Mouse (Mus musculus): Measurements from ENCODE around the gene Vstm2a. TPM values are rescaled to one million over a fixed set of nuclear protein-coding genes. Genes with fewer than 3 reads are reported as not detected.
A peak's percentile ranks its signal among the peaks of the same experiment; 100 is the strongest.

The Vstm2a gene
- 13.3 and 14.4 TPM in 2 replicates for polyA plus RNA-seq (2016; fragmentation: Nextera tagmentation; extraction: Ambion mirVana)

DNA sequence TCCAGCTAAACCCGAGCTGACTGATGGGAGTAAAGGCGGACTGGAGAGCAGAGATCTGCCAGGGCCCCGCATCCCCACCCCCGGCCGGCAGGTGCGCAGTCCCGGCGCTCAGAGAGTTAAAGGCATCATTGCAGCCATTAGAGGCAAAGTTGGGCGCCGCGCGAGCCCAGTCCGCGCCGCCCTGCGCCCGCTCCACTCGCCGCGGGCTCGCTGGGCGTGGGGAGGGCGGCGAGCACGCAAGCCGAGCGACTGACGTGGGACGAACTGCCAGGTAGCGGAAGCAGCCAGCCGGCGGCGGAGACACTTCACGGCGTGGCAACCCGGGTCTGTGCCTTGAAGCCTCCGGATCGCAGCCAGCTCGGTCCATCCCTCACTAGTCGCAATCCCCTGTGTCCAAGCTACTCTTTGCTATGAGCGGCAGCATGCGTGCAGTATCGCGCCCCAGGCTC is at the start of gene Vstm2a:
TSS of gene Vstm2a (plus strand) at position 252 of the 449 bp plus-strand sequence.
- peak within 1 kb of the TSS; percentile 64 for H3K9ac ChIP-seq
- 0 out of 2 replicates have a peak, but pooled peaks cover 3% of the 10 kb centered on the region for H3K4me1 ChIP-seq
- H3K9me3 ChIP-seq (replicated peaks) = no peaks in the 10 kb centered on the region
- peaks cover 42% of the 10 kb centered on the region for H3K27me3 ChIP-seq
- WGBS = under 1% methylated on average over 44 of the region's 44 CpGs
- peak within 1 kb of the TSS; percentile 88 for H3K4me2 ChIP-seq (replicated peaks)
- no peaks in the 10 kb centered on the region for H3K36me3 ChIP-seq
- no peak within 1 kb of the TSS for H3K27ac ChIP-seq
- H3K4me3 ChIP-seq = peak within 1 kb of the TSS; percentile 65
- peak; percentile 84 for ATAC-seq (ENCODE audit: low FRiP score)

DNA sequence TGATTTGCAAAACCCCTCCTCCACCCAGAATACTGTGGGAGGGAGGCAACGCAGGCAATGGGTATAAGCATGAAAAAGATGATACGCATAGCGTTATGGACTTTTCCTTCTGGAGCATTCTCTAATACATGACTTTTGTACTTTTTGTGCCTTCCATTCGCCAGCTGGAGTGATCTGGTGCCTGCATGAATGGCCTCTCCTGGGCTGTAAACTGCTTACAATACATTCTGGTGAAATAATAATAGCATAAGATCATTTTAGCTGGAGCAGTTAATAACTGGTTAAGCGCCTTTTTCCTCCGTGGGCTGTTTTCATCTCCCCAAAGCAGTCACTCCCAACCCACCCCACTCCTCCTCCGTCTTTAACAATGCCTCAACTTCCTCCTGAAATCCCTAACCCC is 513 bp upstream of the Vstm2a start:
- Histone ChIP-seq H3K4me2 (replicated peaks) (peak overlapping the region; percentile 88), H3K4me3 (peak overlapping the region; percentile 65), H3K9me3 (replicated peaks) (no peaks in the 10 kb centered on the region), H3K9ac (peak overlapping the region; percentile 64), H3K27ac (no peak overlapping the region), H3K4me1 (0 out of 2 replicates have a peak, but pooled peaks cover 3% of the 10 kb centered on the region), H3K36me3 (no peaks in the 10 kb centered on the region), H3K27me3 (peaks cover 42% of the 10 kb centered on the region)
- WGBS = 26% methylated on average over 7 of the region's 7 CpGs
- peak; percentile 2 for ATAC-seq (ENCODE audit: low FRiP score)

DNA sequence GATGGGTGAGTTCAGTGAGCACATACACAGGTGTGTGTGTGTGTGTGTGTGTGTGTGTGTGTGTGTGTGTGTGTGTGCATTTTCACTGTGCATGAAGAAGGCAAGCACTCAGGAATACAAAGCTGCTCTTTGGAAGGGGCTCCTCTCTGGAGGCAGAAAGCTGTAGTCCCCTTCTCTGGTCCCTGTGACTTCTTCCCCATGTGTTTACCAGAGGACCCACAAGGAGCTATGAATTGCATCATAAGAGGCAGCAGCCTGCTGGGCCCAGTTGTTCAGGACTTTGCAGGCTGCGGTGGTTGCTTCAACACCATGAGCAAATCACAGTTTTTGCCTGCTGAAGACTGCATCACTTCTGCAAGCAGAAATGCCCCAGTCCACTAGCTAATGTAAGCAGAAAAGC is 776 bp downstream of the Vstm2a start:
- Histone ChIP-seq H3K27me3 (peaks cover 42% of the 10 kb centered on the region), H3K4me3 (peak overlapping the region; percentile 65), H3K27ac (no peak overlapping the region), H3K36me3 (no peaks in the 10 kb centered on the region), H3K9ac (no peak overlapping the region), H3K9me3 (replicated peaks) (no peaks in the 10 kb centered on the region), H3K4me2 (replicated peaks) (peak overlapping the region; percentile 88), H3K4me1 (0 out of 2 replicates have a peak, but pooled peaks cover 3% of the 10 kb centered on the region)
- 31% methylated on average over 1 of the region's 1 CpGs for WGBS
- no peak for ATAC-seq (ENCODE audit: low FRiP score)

DNA sequence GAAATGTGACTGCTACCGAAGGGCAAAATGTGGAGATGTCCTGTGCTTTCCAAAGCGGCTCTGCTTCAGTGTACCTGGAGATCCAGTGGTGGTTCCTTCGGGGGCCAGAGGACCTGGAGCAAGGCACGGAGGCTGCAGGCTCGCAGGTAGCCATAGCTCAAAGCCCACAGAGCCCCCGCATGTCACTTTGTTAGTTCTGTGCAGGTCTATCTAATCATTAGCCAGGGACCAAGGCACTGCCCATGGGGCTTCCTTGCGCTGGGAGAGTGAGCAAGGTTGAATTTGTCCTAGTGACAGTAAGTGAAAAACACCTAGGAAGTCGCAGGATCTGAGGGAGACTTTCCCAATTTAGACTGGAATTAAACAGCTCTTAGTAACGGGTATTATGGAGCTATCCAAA is 2.4 kb downstream of the Vstm2a start:
- no peak overlapping the region for H3K9ac ChIP-seq
- ATAC-seq (ENCODE audit: low FRiP score) = no peak
- WGBS = 18% methylated on average over 9 of the region's 9 CpGs
- H3K27me3 ChIP-seq = peaks cover 42% of the 10 kb centered on the region
- no peaks in the 10 kb centered on the region for H3K9me3 ChIP-seq (replicated peaks)
- 0 out of 2 replicates have a peak overlapping the region, but pooled peaks have one; percentile 7 for H3K4me3 ChIP-seq
- H3K27ac ChIP-seq = no peak overlapping the region
- 0 out of 2 replicates have a peak, but pooled peaks cover 3% of the 10 kb centered on the region for H3K4me1 ChIP-seq
- H3K4me2 ChIP-seq (replicated peaks) = peak overlapping the region; percentile 89
- H3K36me3 ChIP-seq = no peaks in the 10 kb centered on the region

DNA sequence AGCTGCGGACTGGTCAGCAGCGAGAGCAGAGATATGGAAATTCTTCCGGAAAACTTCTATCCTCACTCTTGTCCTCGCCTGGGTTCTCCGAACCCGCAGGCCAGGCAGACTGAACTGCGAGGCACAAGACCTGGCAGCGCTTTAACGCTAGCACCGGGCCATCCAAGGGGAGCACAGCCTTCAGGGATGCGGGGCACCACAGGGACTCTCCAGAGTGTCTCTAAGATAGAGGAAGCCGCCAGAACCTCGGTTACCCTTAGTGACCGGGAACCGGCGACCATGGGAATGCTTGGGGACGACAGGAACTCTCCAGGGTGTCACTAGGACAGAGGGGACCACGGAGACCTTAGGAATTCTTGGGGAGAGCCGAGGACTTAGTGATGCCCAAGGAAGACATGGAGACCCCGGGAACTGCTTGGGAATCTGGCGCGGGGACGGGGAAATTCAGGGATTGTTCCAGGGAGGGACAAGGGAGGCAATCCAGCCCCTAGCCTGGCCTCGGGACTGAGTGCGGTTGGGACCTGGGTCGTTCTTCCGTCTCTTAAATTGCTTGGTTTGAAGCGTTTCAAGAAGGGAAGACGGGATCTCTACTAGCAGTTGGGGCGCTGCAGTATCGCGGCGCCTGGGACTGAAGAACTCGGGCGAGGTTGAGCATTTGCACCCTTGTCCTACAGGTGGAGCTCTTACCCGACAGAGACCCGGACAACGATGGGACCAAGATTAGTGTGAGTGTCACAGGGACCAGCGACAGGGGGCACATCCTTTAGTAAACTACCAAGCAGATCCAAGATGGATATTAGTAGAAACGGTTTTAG is 3.4 kb downstream of the Vstm2a start:
- Histone ChIP-seq H3K36me3 (no peaks in the 10 kb centered on the region), H3K4me3 (peak overlapping the region; percentile 46), H3K9ac (peak overlapping the region; percentile 54), H3K4me2 (replicated peaks) (peak overlapping the region; percentile 89), H3K27me3 (peaks cover 42% of the 10 kb centered on the region), H3K9me3 (replicated peaks) (no peaks in the 10 kb centered on the region), H3K27ac (no peak overlapping the region), H3K4me1 (0 out of 2 replicates have a peak, but pooled peaks cover 3% of the 10 kb centered on the region)
- peak; percentile 77 for ATAC-seq (ENCODE audit: low FRiP score)
- 1% methylated on average over 40 of the region's 40 CpGs for WGBS

DNA sequence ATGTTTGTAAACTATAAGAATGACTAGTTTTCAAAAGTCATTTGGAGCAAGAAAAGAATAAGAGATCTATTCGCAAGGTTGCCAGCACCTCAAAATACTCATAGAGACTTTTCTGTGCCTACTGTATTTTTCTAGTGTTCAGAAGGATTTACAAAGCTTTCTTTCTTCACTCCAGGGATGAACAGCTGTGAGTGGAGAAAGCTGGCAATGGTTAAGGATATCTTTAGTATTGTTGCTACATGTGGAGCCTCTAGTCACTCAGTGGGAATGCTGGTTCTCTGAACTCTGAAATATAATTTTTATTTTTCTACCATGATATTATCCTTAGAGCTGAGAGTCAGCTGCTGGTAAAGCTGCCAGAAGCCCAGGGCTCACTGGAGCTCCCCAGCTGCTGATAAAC is 10.9 kb downstream of the Vstm2a start:
- ATAC-seq (ENCODE audit: low FRiP score) = no peak
- H3K27me3 ChIP-seq = no peaks in the 10 kb centered on the region
- H3K4me2 ChIP-seq (replicated peaks) = no peak overlapping the region
- H3K9ac ChIP-seq = no peak overlapping the region
- H3K36me3 ChIP-seq = no peaks in the 10 kb centered on the region
- WGBS = 79% methylated on average over 1 of the region's 1 CpGs
- H3K4me3 ChIP-seq = no peak overlapping the region
- H3K27ac ChIP-seq = no peak overlapping the region
- H3K9me3 ChIP-seq (replicated peaks) = no peaks in the 10 kb centered on the region
- H3K4me1 ChIP-seq = no peaks in the 10 kb centered on the region

DNA sequence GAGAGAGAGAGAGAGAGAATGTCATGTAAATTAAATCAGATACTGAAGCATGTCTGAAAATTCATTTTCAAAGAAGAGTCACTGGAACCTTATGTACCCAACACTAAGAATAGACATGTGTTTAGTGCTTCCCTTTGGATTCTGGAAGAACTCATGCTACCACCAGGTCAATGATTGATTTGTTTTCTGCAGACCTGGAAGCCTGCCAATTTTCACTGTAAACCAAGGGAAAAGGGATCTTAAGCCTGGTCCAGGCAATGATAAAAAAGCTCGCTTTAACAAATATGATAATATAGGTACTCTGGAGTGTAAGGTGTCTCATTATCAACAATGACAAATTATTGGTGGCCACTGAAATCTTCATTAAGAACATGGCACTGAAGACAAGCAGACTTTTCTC is 32.9 kb downstream of the Vstm2a start:
- Histone ChIP-seq H3K9me3 (replicated peaks) (no peaks in the 10 kb centered on the region), H3K27me3 (no peaks in the 10 kb centered on the region), H3K27ac (no peak overlapping the region), H3K4me3 (no peak overlapping the region), H3K4me1 (no peaks in the 10 kb centered on the region), H3K9ac (no peak overlapping the region), H3K36me3 (no peaks in the 10 kb centered on the region), H3K4me2 (replicated peaks) (no peak overlapping the region)
- no peak for ATAC-seq (ENCODE audit: low FRiP score)
- WGBS = 97% methylated on average over 1 of the region's 1 CpGs

DNA sequence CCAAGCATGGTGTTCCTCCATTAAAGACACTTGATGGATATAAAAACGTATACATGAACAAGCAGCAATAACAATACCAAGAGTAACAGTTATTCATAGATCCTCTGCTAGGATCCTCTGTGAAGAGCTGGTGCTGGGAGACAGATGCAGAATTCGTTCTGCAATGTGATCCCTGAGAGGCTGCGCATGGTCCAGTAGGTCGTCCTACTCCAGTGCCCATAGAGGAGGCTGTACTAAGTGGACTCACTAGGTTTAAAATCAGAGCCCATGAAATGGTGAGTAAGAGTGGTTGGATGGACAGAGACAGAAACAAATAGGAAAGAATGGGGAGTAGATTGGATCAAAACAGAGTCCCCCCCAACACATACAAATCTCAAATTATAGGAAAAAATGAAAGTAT is 35.4 kb downstream of the Vstm2a start:
- no peaks in the 10 kb centered on the region for H3K9me3 ChIP-seq (replicated peaks)
- no peak for ATAC-seq (ENCODE audit: low FRiP score)
- 88% methylated on average over 4 of the region's 4 CpGs for WGBS

DNA sequence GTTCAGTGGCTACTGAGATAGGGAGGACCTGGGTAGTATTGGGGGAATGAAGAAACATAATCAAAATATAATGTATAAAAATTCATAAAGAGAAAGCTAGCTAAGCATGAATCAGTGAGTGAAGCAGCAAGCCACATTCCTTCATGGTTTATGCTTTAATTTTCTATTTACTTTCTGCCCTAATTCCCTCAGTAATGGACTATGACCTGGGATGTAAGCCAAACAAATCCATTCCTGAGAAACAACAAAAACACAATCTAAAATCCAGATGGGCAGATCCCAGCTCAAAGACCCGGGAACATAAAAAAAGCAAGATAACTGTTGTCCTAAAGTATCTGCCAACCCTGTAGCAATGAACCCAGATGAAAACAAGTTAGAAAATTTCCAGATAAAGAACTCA is 39.0 kb downstream of the Vstm2a start:
- Histone ChIP-seq H3K27me3 (no peaks in the 10 kb centered on the region), H3K9me3 (replicated peaks) (no peaks in the 10 kb centered on the region), H3K4me3 (no peak overlapping the region), H3K27ac (no peak overlapping the region), H3K36me3 (no peaks in the 10 kb centered on the region), H3K4me1 (no peaks in the 10 kb centered on the region), H3K4me2 (replicated peaks) (no peak overlapping the region), H3K9ac (no peak overlapping the region)
- ATAC-seq (ENCODE audit: low FRiP score) = no peak
- 73% methylated on average over 1 of the region's 1 CpGs for WGBS

More for the DNA sequence above, 35.4 kb downstream of the Vstm2a start:
- no peak overlapping the region for H3K9ac ChIP-seq
- no peaks in the 10 kb centered on the region for H3K4me1 ChIP-seq
- H3K4me2 ChIP-seq (replicated peaks) = no peak overlapping the region
- H3K36me3 ChIP-seq = no peaks in the 10 kb centered on the region
- H3K4me3 ChIP-seq = no peak overlapping the region
- H3K27me3 ChIP-seq = no peaks in the 10 kb centered on the region
- H3K27ac ChIP-seq = no peak overlapping the region

DNA sequence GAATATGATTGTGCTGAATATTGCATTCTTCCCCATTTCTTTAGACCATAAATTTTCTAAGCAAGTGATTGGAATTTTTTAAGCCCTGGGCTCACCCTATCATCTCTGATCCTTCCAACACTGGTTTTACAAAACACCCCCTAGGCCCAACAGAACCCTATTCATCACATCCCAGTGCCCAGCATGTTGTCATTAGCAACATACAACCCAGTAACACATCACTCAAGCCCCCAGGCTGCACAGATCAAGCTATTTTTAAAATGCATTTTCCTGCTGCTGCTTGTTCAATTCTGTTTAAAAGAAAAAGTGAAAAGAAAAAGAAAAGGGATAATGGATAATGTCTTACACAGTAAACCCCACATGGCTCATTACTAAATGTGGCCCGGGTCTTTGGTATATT is 42.0 kb downstream of the Vstm2a start:
- Histone ChIP-seq H3K36me3 (no peaks in the 10 kb centered on the region), H3K4me3 (no peak overlapping the region), H3K9me3 (replicated peaks) (no peaks in the 10 kb centered on the region), H3K4me1 (no peaks in the 10 kb centered on the region), H3K27ac (no peak overlapping the region), H3K27me3 (no peaks in the 10 kb centered on the region), H3K4me2 (replicated peaks) (no peak overlapping the region), H3K9ac (no peak overlapping the region)
- 58% methylated on average over 1 of the region's 1 CpGs for WGBS
- ATAC-seq (ENCODE audit: low FRiP score) = peak; percentile 61

DNA sequence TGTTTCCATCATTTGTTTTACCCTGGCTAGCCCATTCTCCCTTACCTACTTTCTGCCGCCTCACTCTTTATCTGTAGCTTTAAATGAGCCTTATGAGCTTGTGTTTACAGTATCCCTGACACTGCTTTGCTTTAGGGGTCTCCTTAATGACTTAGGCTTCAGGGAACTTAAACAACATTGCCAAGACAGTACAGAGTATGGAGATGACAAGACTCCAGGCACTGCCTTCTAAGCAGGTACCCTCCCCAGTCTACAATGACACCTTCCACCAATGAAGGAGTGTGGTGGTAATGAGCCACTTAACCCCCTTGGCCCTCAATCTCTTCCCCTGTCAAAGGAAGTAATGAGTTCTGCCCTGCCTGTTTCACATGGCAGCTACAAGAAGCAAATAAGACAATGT is 42.4 kb downstream of the Vstm2a start:
- peak; percentile 59 for ATAC-seq (ENCODE audit: low FRiP score)
- no peaks in the 10 kb centered on the region for H3K27me3 ChIP-seq
- H3K4me1 ChIP-seq = no peaks in the 10 kb centered on the region
- H3K9me3 ChIP-seq (replicated peaks) = no peaks in the 10 kb centered on the region
- H3K4me3 ChIP-seq = no peak overlapping the region
- H3K36me3 ChIP-seq = no peaks in the 10 kb centered on the region
- no peak overlapping the region for H3K27ac ChIP-seq
- H3K4me2 ChIP-seq (replicated peaks) = no peak overlapping the region
- WGBS = 71% methylated on average over 1 of the region's 1 CpGs
- no peak overlapping the region for H3K9ac ChIP-seq

DNA sequence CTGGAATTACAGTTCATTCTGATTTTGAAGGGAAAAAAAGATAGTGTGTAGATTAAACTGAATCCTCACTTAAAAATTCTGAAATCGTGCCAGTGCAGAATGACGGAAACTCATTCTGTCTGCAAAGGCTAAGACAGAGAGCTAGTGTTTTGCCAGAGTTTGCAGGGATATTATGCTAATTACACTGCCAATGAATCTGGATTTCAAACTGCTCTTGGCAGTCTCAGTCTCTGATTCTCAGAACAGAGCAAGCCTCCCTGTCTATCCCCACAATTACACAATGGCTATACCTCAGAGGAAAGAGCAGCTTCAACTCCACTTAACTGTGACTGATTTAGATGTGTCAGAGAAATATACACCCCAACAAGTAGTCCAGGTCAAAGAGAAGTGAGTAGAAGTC is 43.2 kb downstream of the Vstm2a start:
- no peaks in the 10 kb centered on the region for H3K9me3 ChIP-seq (replicated peaks)
- no peak overlapping the region for H3K4me3 ChIP-seq
- ATAC-seq (ENCODE audit: low FRiP score) = no peak
- no peaks in the 10 kb centered on the region for H3K36me3 ChIP-seq
- no peak overlapping the region for H3K4me2 ChIP-seq (replicated peaks)
- H3K4me1 ChIP-seq = no peaks in the 10 kb centered on the region
- H3K27ac ChIP-seq = no peak overlapping the region
- no peaks in the 10 kb centered on the region for H3K27me3 ChIP-seq
- H3K9ac ChIP-seq = no peak overlapping the region
- WGBS = 69% methylated on average over 2 of the region's 2 CpGs

DNA sequence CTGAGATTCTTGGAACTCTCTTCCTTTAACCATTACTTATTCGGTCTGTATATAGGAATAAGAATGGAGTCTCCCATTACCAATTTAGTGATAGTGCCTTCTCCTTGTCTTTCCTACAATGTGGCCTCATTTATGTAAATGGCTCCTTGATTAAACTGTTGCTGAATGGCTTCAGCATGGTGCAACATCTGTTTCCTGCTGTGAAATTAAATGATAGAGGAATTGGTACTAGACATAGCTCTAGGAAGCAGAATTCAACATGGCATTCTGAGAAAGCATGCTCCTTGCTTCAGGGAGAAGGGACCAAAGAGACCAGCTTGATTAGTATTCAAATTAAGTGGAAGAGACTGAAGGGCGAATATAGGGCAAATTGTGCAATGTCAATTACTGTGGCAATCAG is 57.6 kb downstream of the Vstm2a start:
- WGBS = 83% methylated on average over 2 of the region's 2 CpGs
- no peaks in the 10 kb centered on the region for H3K36me3 ChIP-seq
- H3K4me3 ChIP-seq = no peak overlapping the region
- no peaks in the 10 kb centered on the region for H3K9me3 ChIP-seq (replicated peaks)
- H3K9ac ChIP-seq = no peak overlapping the region
- no peaks in the 10 kb centered on the region for H3K27me3 ChIP-seq
- peak; percentile 76; the same call in 1 of the 2 replicates for ATAC-seq (ENCODE audit: low FRiP score)
- no peak overlapping the region for H3K4me2 ChIP-seq (replicated peaks)
- H3K27ac ChIP-seq = no peak overlapping the region
- no peaks in the 10 kb centered on the region for H3K4me1 ChIP-seq
